Mouse (Mus musculus): ENCODE data around the gene Taf8. TPM values are rescaled to one million over a fixed set of nuclear protein-coding genes. Genes with fewer than 3 reads are reported as not detected.

Gene Taf8
- 10 to 100 TPM; 14.9 to 15.6 TPM for total RNA-seq (2021)
- long read RNA-seq, experiment 1, transcript Taf8-201 (9 exons, 2,784 nt) = major isoform, 9 of 10 reads
- long read RNA-seq, experiment 1, partial matches to known transcripts = 0 of 10 reads
- long read RNA-seq, experiment 1, other reads (novel, unspliced or antisense) = 1 of 10 reads
- long read RNA-seq, experiment 2, partial matches to known transcripts = 0 of 4 reads
- long read RNA-seq, experiment 2, other reads (novel, unspliced or antisense) = 0 of 4 reads

GRCm38 (mm10) chr17:47501946-47502706 is at the start of gene Taf8:
Gene Taf8 (minus strand): TSS chr17:47502292.
- intact Hi-C loops (cut with DNase I) = no loop called here

GRCm38 (mm10) chr17:47551049-47551448 is 49.0 kb upstream of the Taf8 start:
- DNase-seq = no peak
- intact Hi-C loops (cut with DNase I) = no loop called here

More at GRCm38 (mm10) chr17:47501946-47502706, at the start of gene Taf8:
- peak; percentile 92 to 93 for DNase-seq

- intact Hi-C loops (cut with DNase I) = no loop called here
Measured at GRCm38 (mm10) chr17:47545861-47546331, 43.8 kb upstream of the Taf8 start.

GRCm38 (mm10) chr17:47545154-47545553 is 43.1 kb upstream of the Taf8 start:
- DNase-seq = no peak
- intact Hi-C loops (cut with DNase I) = no loop called here

More at GRCm38 (mm10) chr17:47545861-47546331, 43.8 kb upstream of the Taf8 start:
- no peak for DNase-seq

GRCm38 (mm10) chr17:47543051-47543650 is 41.1 kb upstream of the Taf8 start:
- intact Hi-C loops (cut with DNase I) = no loop called here
- no peak for DNase-seq

GRCm38 (mm10) chr17:47542061-47542460 is 40.0 kb upstream of the Taf8 start:
- intact Hi-C loops (cut with DNase I) = no loop called here
- no peak for DNase-seq

GRCm38 (mm10) chr17:47539128-47539527 is 37.0 kb upstream of the Taf8 start:
- no peak for DNase-seq
- intact Hi-C loops (cut with DNase I) = no loop called here

GRCm38 (mm10) chr17:47538049-47538448 is 36.0 kb upstream of the Taf8 start:
- DNase-seq = no peak
- intact Hi-C loops (cut with DNase I) = no loop called here

GRCm38 (mm10) chr17:47535812-47536236 is 33.7 kb upstream of the Taf8 start:
- intact Hi-C loops (cut with DNase I) = no loop called here
- DNase-seq = no peak

- intact Hi-C loops (cut with DNase I) = no loop called here
- DNase-seq = no peak
Measured at GRCm38 (mm10) chr17:47533691-47534090, 31.6 kb upstream of the Taf8 start.

- intact Hi-C loops (cut with DNase I) = no loop called here
- no peak for DNase-seq
Measured at GRCm38 (mm10) chr17:47532364-47532763, 30.3 kb upstream of the Taf8 start.

- DNase-seq = no peak
- intact Hi-C loops (cut with DNase I) = no loop called here
Measured at GRCm38 (mm10) chr17:47531387-47531818, 29.3 kb upstream of the Taf8 start.

GRCm38 (mm10) chr17:47529595-47529994 is 27.5 kb upstream of the Taf8 start:
- intact Hi-C loops (cut with DNase I) = no loop called here

GRCm38 (mm10) chr17:47528919-47529318 is 26.8 kb upstream of the Taf8 start:
- intact Hi-C loops (cut with DNase I) = no loop called here
- no peak for DNase-seq

More at GRCm38 (mm10) chr17:47529595-47529994, 27.5 kb upstream of the Taf8 start:
- no peak for DNase-seq

- no peak for DNase-seq
- intact Hi-C loops (cut with DNase I) = no loop called here
Measured at GRCm38 (mm10) chr17:47527581-47528300, 25.6 kb upstream of the Taf8 start.

GRCm38 (mm10) chr17:47526856-47527520 is 24.9 kb upstream of the Taf8 start:
- no peak for DNase-seq

GRCm38 (mm10) chr17:47524991-47525390 is 22.9 kb upstream of the Taf8 start:
- intact Hi-C loops (cut with DNase I) = no loop called here
- no peak for DNase-seq

More at GRCm38 (mm10) chr17:47526856-47527520, 24.9 kb upstream of the Taf8 start:
- intact Hi-C loops (cut with DNase I) = no loop called here

- no peak for DNase-seq
- intact Hi-C loops (cut with DNase I) = no loop called here
Measured at GRCm38 (mm10) chr17:47524055-47524454, 22.0 kb upstream of the Taf8 start.

GRCm38 (mm10) chr17:47523211-47523682 is 21.2 kb upstream of the Taf8 start:
- peak; percentile 59 to 69 for DNase-seq
- intact Hi-C loops (cut with DNase I) = loop anchor here (2.0 kb wide), 1 partner anchor 72 kb away; no protein-coding TSS in a partner anchor

GRCm38 (mm10) chr17:47522536-47522935 is 20.4 kb upstream of the Taf8 start:
- peak in 1 of 2 experiments; percentile 34 for DNase-seq
- intact Hi-C loops (cut with DNase I) = loop anchor here (2.0 kb wide), 1 partner anchor 72 kb away; no protein-coding TSS in a partner anchor
